Mouse (Mus musculus) intestine, embryonic 15.5 days (tissue): ENCODE measurements around the gene Ano9. TPM values are rescaled to one million over a fixed set of nuclear protein-coding genes. Genes with fewer than 3 reads are reported as not detected.
A peak's percentile ranks its signal among the peaks of the same experiment; 100 is the strongest.

Source experiments
- ATAC-seq: fragments of 200-750 bp; cut with Nextera tagmentation; 2 replicates; pipeline ENCODE4 v1.8.0; 2017; ENCODE audit warnings: moderate TSS enrichment, moderate library complexity
- H3K27ac ChIP-seq: fragments of 300-500 bp; sonication (generic); 2 replicates; pipeline ENCODE4 v1.5.1; 2015; ENCODE audit warnings: mild to moderate bottlenecking, inconsistent platforms
- H3K27me3 ChIP-seq: fragments of 300-500 bp; sonication (generic); replicated peaks from 2 replicates; pipeline ENCODE4 v1.6.1; 2015; ENCODE audit warnings: inconsistent platforms
- H3K36me3 ChIP-seq: fragments of 300-500 bp; sonication (generic); 2 replicates; pipeline ENCODE4 v1.6.1; 2015; ENCODE audit warnings: inconsistent platforms
- H3K4me1 ChIP-seq: fragments of 300-500 bp; sonication (generic); replicated peaks from 2 replicates; pipeline ENCODE4 v1.6.1; 2015; ENCODE audit warnings: inconsistent platforms
- H3K4me2 ChIP-seq: fragments of 300-500 bp; sonication (generic); replicated peaks from 2 replicates; pipeline ENCODE4 v1.6.1; 2015; ENCODE audit warnings: mild to moderate bottlenecking, inconsistent platforms
- H3K4me3 ChIP-seq: fragments of 300-500 bp; sonication (generic); replicated peaks from 2 replicates; pipeline ENCODE4 v1.5.1; 2015; ENCODE audit warnings: inconsistent platforms
- H3K9ac ChIP-seq: fragments of 300-500 bp; sonication (generic); 2 replicates; pipeline ENCODE4 v1.6.1; 2015; ENCODE audit warnings: inconsistent platforms
- H3K9me3 ChIP-seq: fragments of 300-500 bp; sonication (generic); 2 replicates; pipeline ENCODE4 v1.6.1; 2016; ENCODE audit warnings: inconsistent platforms
- WGBS: fragments of 180-500 bp; shearing (Covaris S2); methylation state at CpG from one replicate; pipeline ENCODE4 v1.1.7; 2015; 5-methylcytosine and 5-hydroxymethylcytosine counted together
- polyA plus RNA-seq: library from polyadenylated mRNA; unstranded; fragments of >200 nt; fragmentation: Nextera tagmentation; extraction: Ambion mirVana; gene quantifications from 2 replicates; pipeline ENCODE4 v1.2.1, GENCODE M21; 2015

The Ano9 gene
- polyA plus RNA-seq, 1 experiment from 2014 or later: 29.5 TPM

DNA sequence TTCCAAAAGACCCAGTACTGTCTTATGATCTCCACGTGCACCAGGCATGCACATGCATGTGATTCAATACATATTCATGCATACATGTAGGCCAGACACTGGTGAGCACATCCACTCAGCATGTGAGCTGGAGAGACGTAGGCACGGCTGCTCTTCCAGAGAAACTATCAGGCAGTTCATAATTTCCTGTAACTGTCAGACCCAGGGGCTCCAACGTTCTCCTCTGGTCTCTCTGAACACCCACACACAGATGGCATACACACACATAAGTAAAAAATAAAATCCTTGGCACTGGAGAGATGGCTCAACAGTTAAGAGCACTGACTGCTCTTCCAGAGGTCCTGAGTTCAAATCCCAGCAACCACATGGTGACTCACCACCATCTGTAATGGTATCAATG, 43.8 kb downstream of the Ano9 start:
- H3K27ac ChIP-seq: no peak overlapping the region
- ATAC-seq: no peak

DNA sequence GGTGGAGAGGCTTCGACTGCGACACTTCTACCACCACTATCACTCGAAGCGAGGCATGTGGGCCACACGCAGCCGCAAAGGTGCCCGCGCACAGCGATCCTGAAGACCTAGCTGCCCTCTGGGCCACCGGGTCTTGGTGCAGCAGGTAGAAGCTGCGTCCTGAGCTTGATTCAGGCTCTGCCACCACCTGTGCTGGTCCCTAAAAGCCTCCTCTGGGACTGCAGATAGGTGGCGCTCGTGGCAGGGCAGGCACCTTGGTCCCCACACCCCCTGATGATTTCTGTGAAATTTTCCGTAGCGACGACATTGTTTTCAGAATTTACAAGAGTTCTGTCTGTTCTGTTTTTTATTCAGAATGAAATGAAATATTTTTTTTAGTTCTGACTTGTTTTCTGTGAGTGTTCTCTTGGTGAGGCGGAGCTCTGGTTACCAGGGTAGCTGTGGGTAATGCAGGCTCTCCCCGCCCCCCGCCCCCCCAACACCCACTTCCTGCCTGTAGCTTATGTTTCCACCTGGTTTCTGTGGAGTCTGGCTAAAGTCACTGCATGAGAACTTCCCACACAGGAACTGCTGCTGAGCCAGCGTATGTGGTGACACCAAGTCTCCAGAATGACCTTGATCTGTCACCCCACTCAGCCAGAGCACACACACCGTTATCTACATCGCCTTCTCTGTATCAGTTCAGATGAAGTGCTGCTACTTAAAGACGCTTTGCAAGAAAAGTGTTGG, 45.4 kb downstream of the Ano9 start:
- 34% methylated on average over 23 of the region's 23 CpGs for WGBS
- no peaks in the 10 kb centered on the region for H3K9me3 ChIP-seq
- H3K9ac ChIP-seq: no peak overlapping the region
- ATAC-seq: no peak
- peaks cover 13% of the 10 kb centered on the region for H3K4me1 ChIP-seq
- no peak overlapping the region for H3K27ac ChIP-seq
- H3K36me3 ChIP-seq: 0 out of 2 replicates have a peak, but pooled peaks cover 2% of the 10 kb centered on the region
- H3K4me2 ChIP-seq: no peak overlapping the region
- no peak overlapping the region for H3K4me3 ChIP-seq
- peaks cover 15% of the 10 kb centered on the region for H3K27me3 ChIP-seq

More for the DNA sequence above, 43.8 kb downstream of the Ano9 start:
- Histone ChIP-seq H3K4me3 (no peak overlapping the region), H3K27me3 (peaks cover 13% of the 10 kb centered on the region), H3K36me3 (no peaks in the 10 kb centered on the region), H3K9ac (no peak overlapping the region), H3K4me1 (peaks cover 13% of the 10 kb centered on the region), H3K4me2 (no peak overlapping the region), H3K9me3 (no peaks in the 10 kb centered on the region)
- WGBS: 81% methylated on average over 4 of the region's 4 CpGs

DNA sequence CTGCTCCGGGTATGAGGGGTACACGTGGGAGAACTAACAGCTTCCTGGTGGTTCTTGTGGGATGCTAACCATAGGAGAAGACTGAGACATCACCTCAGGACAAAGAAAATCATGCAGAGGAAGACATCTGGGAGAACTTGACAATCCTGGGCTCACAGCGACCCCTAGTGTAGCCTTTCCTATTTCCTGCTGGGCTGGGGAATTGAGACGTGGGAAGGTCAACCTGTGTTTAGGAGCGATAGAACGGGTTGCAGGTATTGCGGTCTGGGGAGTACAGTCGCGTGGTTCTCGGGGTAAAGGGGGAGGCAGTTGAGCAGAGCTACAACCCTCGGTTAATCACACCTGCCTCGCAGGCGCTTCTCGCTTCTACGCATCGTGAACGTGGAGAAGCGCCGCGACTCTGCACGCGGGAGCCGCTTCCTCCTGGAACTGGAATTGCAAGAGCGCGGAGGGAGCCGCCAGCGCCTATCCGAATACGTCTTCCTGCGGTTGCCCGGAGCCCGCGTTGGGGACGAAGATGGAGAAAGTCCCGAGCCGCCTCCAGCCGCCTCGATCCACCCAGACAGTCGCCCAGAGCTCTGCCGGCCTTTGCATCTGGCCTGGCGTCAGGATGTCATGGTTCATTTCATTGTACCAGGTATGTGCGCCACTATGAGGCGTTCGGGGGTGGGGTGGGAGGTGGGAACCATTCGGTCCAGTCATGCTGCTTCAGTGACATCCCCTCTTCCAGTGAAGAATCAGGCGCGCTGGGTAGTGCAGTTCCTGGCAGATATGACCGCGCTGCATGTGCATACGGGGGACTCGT, 47.3 kb downstream of the Ano9 start:
- H3K4me1 ChIP-seq: peaks cover 13% of the 10 kb centered on the region
- H3K4me3 ChIP-seq: peak overlapping the region; percentile 41
- H3K4me2 ChIP-seq: peak overlapping the region; percentile 91
- H3K27ac ChIP-seq: no peak overlapping the region
- peaks cover 15% of the 10 kb centered on the region for H3K27me3 ChIP-seq
- peak overlapping the region; percentile 42 for H3K9ac ChIP-seq
- no peaks in the 10 kb centered on the region for H3K9me3 ChIP-seq
- ATAC-seq: peak; percentile 59
- 0 out of 2 replicates have a peak, but pooled peaks cover 2% of the 10 kb centered on the region for H3K36me3 ChIP-seq
- WGBS: 2% methylated on average over 51 of the region's 51 CpGs

DNA sequence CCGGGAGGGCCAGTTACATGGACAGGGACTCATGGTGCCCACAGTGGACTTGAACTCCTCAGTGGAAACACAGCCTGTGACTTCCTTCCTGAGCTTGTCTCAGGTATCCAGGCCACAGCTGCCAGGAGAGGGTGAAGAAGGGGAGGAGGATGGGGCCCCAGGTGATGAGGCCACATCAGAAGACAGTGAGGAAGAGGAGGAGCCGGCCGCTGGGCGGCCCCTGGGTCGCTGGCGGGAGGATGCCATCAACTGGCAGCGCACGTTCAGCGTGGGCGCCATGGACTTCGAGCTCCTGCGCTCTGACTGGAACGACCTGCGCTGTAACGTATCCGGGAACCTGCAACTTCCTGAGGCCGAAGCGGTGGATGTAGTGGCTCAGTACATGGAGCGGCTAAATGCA, 49.3 kb downstream of the Ano9 start:
- 75% methylated on average over 19 of the region's 19 CpGs for WGBS
- H3K27ac ChIP-seq: no peak overlapping the region
- 0 out of 2 replicates have a peak, but pooled peaks cover 2% of the 10 kb centered on the region for H3K36me3 ChIP-seq
- no peak overlapping the region for H3K4me3 ChIP-seq
- ATAC-seq: no peak
- H3K9ac ChIP-seq: no peak overlapping the region
- H3K9me3 ChIP-seq: no peaks in the 10 kb centered on the region
- peaks cover 15% of the 10 kb centered on the region for H3K4me1 ChIP-seq
- peaks cover 15% of the 10 kb centered on the region for H3K27me3 ChIP-seq
- H3K4me2 ChIP-seq: no peak overlapping the region

DNA sequence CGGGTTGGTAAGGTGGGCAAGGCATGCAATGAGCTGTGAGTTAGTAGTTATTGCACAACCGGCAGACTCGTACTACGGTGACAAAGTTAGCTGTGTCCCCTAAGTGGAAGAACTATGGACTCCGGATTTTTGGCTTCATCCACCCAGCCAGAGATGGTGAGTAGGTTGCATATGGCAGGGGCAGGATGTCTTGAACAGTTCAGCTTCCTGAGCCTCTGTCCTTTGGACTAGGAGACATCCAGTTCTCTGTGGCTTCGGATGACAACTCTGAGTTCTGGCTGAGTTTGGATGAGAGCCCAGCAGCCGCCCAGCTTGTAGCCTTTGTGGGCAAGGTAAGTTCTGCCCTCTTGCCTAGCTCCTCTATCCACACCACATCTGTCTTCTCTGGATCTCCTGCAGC, 53.0 kb downstream of the Ano9 start:
- no peak overlapping the region for H3K4me2 ChIP-seq
- H3K9ac ChIP-seq: no peak overlapping the region
- 0 out of 2 replicates have a peak, but pooled peaks cover 2% of the 10 kb centered on the region for H3K27me3 ChIP-seq
- H3K4me1 ChIP-seq: peaks cover 20% of the 10 kb centered on the region
- no peak overlapping the region for H3K4me3 ChIP-seq
- no peaks in the 10 kb centered on the region for H3K9me3 ChIP-seq
- 0 out of 2 replicates have a peak overlapping the region, but pooled peaks have one; percentile 28 for H3K27ac ChIP-seq
- 76% methylated on average over 7 of the region's 7 CpGs for WGBS
- no peak for ATAC-seq
- H3K36me3 ChIP-seq: 0 out of 2 replicates have a peak, but pooled peaks cover 2% of the 10 kb centered on the region

DNA sequence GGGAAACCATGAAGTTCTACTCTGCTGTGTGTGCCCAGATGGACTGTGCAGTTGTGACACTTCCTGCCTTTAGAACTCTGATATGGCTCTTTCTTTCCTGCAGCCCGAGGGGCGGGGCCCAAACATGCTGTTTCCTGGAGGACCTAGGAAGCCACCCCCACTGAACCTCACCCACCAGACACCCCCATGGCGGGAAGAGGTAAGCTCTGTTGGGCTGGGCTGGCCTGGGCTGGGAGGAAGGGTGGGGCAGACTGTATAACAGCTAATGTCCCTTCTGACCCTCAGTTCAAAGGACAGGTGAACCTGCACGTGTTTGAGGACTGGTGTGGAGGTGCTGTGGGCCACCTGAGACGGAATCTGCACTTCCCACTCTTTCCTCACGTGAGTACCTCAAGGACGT, 53.4 kb downstream of the Ano9 start:
- Histone ChIP-seq H3K36me3 (0 out of 2 replicates have a peak, but pooled peaks cover 2% of the 10 kb centered on the region), H3K27me3 (0 out of 2 replicates have a peak, but pooled peaks cover 2% of the 10 kb centered on the region), H3K4me2 (no peak overlapping the region; the same call in 1 of the 2 replicates), H3K9me3 (no peaks in the 10 kb centered on the region), H3K27ac (0 out of 2 replicates have a peak overlapping the region, but pooled peaks have one; percentile 28), H3K4me1 (peaks cover 20% of the 10 kb centered on the region), H3K9ac (no peak overlapping the region), H3K4me3 (no peak overlapping the region)
- peak; percentile 81 for ATAC-seq
- 59% methylated on average over 7 of the region's 7 CpGs for WGBS

DNA sequence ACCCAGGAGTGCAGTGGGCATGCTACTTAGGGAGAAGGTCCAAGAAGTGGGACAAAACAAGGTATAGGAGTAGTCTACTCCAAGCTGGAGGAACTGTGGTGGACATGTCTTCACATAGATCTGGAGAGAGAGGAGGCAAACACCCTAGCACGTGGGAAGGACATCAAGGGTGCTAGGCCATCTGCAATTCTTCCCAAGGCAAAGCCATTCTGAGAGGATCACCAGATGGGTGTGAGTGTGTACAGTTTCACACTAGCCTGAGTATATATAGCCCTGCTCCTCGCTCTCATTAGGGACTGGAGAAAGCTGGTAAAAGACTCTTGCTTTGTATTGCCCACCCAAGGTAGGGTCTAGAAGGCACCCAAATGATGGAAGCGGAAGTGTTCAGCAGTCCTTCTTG, 54.3 kb downstream of the Ano9 start:
- H3K4me1 ChIP-seq: peaks cover 20% of the 10 kb centered on the region
- no peak overlapping the region for H3K9ac ChIP-seq
- WGBS: 90% methylated on average over 3 of the region's 3 CpGs
- H3K9me3 ChIP-seq: no peaks in the 10 kb centered on the region
- H3K27me3 ChIP-seq: 0 out of 2 replicates have a peak, but pooled peaks cover under 1% of the 10 kb centered on the region
- no peak overlapping the region for H3K4me2 ChIP-seq
- no peak for ATAC-seq
- no peak overlapping the region for H3K4me3 ChIP-seq
- H3K36me3 ChIP-seq: 0 out of 2 replicates have a peak, but pooled peaks cover 2% of the 10 kb centered on the region
- H3K27ac ChIP-seq: 0 out of 2 replicates have a peak overlapping the region, but pooled peaks have one; percentile 28

DNA sequence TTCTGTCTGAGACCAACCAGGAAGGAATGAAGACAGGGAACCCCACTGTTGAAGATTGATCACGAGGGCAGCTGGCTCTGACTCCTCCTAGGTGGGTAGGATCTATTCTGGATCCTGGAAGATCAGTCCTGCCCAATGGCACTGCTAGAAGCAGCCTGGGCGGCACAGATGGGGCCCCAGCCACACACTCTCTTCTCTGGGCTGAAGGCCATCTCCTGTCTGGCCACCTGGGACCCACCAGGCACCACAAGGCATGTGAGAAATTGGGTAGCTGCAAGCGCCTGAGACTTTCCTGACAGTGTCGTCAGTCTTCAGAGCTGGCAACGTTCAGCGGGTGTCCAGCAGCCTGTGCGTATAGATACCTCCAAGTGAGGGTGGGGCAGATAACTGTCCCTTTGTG, 55.1 kb downstream of the Ano9 start:
- H3K4me2 ChIP-seq: no peak overlapping the region
- 0 out of 2 replicates have a peak, but pooled peaks cover 2% of the 10 kb centered on the region for H3K36me3 ChIP-seq
- H3K9ac ChIP-seq: no peak overlapping the region
- no peaks in the 10 kb centered on the region for H3K27me3 ChIP-seq
- WGBS: 75% methylated on average over 7 of the region's 7 CpGs
- ATAC-seq: no peak
- H3K9me3 ChIP-seq: no peaks in the 10 kb centered on the region
- H3K4me1 ChIP-seq: peaks cover 20% of the 10 kb centered on the region
- H3K4me3 ChIP-seq: no peak overlapping the region
- H3K27ac ChIP-seq: no peak overlapping the region

DNA sequence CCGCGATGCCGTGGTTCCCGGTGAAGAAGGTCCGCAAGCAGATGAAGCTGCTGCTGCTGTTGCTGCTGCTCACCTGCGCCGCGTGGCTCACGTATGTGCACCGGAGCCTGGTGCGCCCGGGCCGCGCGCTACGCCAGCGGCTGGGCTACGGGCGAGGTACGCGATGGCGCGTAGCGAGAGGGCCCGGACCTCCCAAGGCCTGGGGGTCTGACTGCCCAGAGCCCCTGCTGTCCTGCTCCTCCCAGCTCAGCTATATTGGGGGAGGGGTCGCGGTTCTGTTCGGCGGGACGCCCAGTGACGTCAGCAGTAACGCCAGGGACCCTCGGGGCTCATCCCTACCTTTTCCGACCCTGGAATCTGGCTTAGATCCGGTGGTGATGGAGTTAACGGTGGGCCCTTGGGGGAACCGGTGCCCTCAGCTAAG, 56.3 kb downstream of the Ano9 start:
- peak overlapping the region; percentile 68 for H3K4me3 ChIP-seq
- H3K27ac ChIP-seq: 0 out of 2 replicates have a peak overlapping the region, but pooled peaks have one; percentile 17
- under 1% methylated on average over 37 of the region's 37 CpGs for WGBS
- H3K27me3 ChIP-seq: no peaks in the 10 kb centered on the region
- H3K36me3 ChIP-seq: no peaks in the 10 kb centered on the region
- H3K9ac ChIP-seq: peak overlapping the region; percentile 64
- peak; percentile 48 for ATAC-seq
- no peaks in the 10 kb centered on the region for H3K9me3 ChIP-seq
- H3K4me1 ChIP-seq: peaks cover 20% of the 10 kb centered on the region
- H3K4me2 ChIP-seq: peak overlapping the region; percentile 88

DNA sequence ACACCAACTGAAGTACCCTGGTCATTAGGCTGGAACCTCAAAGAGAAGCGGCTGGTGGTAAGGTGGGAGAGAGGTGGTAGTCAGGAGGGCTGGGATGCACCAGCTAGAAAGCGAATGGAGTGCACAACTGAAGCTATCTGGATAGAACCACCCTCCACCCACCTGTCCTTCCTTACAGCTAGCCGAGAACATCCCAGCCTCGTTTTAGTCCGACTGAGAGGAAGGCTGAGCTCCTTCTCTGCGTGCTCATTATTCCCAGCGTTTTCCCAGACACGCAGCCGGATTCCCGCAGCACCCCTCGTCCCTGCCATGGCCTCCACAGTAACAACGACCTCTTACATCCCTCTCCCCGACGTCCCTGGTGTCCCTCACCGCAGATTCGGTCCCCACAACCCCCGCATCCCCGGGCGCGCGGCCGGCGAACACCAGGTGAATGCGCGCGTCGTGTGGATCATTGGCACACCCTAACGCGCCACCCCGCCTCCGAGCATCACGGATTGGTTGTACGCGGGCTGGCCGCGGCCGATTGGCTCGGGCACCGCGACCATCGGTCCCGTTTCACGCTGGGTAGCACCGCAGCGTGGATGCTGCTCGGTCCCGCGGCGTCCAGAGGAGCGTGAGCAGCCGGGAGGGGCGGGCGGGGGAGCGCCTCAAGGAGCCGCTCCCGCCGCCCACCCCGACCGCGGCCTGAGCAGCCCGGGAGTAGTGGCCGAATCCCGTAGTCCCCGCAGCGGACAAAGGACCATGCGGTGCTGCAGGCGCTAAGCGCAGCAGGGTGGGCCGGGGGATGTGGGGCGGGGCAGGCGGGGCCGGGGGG, 57.0 kb downstream of the Ano9 start, which contains the start of gene B4galnt4:
Gene B4galnt4, plus strand, starts transcription at position 679 of the 817 bp plus-strand sequence.
- Histone ChIP-seq H3K9me3 (no peaks in the 10 kb centered on the region), H3K27ac (0 out of 2 replicates have a peak within 1 kb of the TSS, but pooled peaks have one; percentile 17)
- WGBS: under 1% methylated on average over 72 of the region's 72 CpGs

DNA sequence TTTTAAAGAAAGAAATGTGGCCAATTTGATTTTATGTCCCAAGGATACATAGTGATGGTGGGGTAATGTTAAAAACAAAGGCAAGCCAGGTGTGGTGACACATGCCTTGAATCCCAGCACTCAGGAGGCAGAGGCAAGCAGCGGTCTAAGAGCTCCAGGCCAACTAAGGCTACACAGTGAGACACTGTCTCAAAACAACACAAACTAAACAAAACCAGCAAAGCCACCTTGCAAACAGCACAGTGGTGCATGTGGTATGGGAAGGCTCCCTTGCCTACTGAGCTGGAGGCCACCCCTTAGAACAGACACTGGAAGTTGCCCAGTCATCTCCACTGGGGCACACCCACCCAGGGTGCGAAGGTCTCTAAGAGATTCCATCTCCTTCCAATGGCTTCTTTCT, 57.7 kb downstream of the Ano9 start:
- H3K4me1 ChIP-seq: peaks cover 20% of the 10 kb centered on the region
- H3K27ac ChIP-seq: no peak overlapping the region
- no peaks in the 10 kb centered on the region for H3K27me3 ChIP-seq
- WGBS: 54% methylated on average over 2 of the region's 2 CpGs
- H3K9ac ChIP-seq: peak overlapping the region; percentile 64
- no peaks in the 10 kb centered on the region for H3K9me3 ChIP-seq
- no peaks in the 10 kb centered on the region for H3K36me3 ChIP-seq
- peak; percentile 22; the same call in 1 of the 2 replicates for ATAC-seq
- H3K4me2 ChIP-seq: peak overlapping the region; percentile 88
- H3K4me3 ChIP-seq: peak overlapping the region; percentile 68

More for the DNA sequence above, 57.0 kb downstream of the Ano9 start, which contains the start of gene B4galnt4:
- Histone ChIP-seq H3K4me3 (peak within 1 kb of the TSS; percentile 68), H3K27me3 (no peaks in the 10 kb centered on the region), H3K4me2 (peak within 1 kb of the TSS; percentile 88), H3K4me1 (peaks cover 20% of the 10 kb centered on the region), H3K36me3 (no peaks in the 10 kb centered on the region), H3K9ac (peak within 1 kb of the TSS; percentile 64)
- ATAC-seq: peak; percentile 89
